Mouse (Mus musculus) liver, embryonic 11.5 days (tissue): ENCODE measurements around the gene 1700125H20Rik. TPM values are rescaled to one million over a fixed set of nuclear protein-coding genes. Genes with fewer than 3 reads are reported as not detected.

Experiments used
- ATAC-seq: fragments of 200-750 bp; cut with Nextera tagmentation; replicated peaks from 2 replicates; pipeline ENCODE4 v1.8.0; 2017; ENCODE audit warnings: moderate number of reproducible peaks, mild to moderate bottlenecking, moderate TSS enrichment, moderate library complexity; ENCODE audit not compliant: low FRiP score
- DNase-seq: peaks from one replicate; pipeline ENCODE4 v3.0.0-alpha.2; 2017; ENCODE audit warnings: low spot score
- H3K27ac ChIP-seq: fragments of 300-500 bp; sonication (generic); 2 replicates; pipeline ENCODE4 v1.5.1; 2014; ENCODE audit warnings: mild to moderate bottlenecking, low read depth, low read length, control low read depth
- H3K27me3 ChIP-seq: fragments of 300-500 bp; sonication (generic); replicated peaks from 2 replicates; pipeline ENCODE4 v1.6.1; 2014; ENCODE audit warnings: low read length, mixed read lengths; ENCODE audit not compliant: control insufficient read depth, insufficient read depth
- H3K36me3 ChIP-seq: fragments of 300-500 bp; sonication (generic); 2 replicates; pipeline ENCODE4 v1.6.1; 2014; ENCODE audit warnings: mild to moderate bottlenecking, low read length, moderate library complexity, mixed read lengths; ENCODE audit not compliant: control insufficient read depth, insufficient read depth
- H3K4me1 ChIP-seq: fragments of 300-500 bp; sonication (generic); replicated peaks from 2 replicates; pipeline ENCODE4 v1.6.1; 2014; ENCODE audit warnings: low read length, mixed read lengths; ENCODE audit not compliant: control insufficient read depth, insufficient read depth
- H3K4me2 ChIP-seq: fragments of 300-500 bp; sonication (generic); 2 replicates; pipeline ENCODE4 v1.6.1; 2014; ENCODE audit warnings: mild to moderate bottlenecking, control low read depth, moderate library complexity
- H3K4me3 ChIP-seq: fragments of 300-500 bp; sonication (generic); 2 replicates; pipeline ENCODE4 v1.5.1; 2014; ENCODE audit warnings: low read depth, low read length, control low read depth
- H3K9ac ChIP-seq: fragments of 300-500 bp; sonication (generic); 2 replicates; pipeline ENCODE4 v1.6.1; 2014; ENCODE audit warnings: low read depth, low read length, control low read depth
- H3K9me3 ChIP-seq: fragments of 300-500 bp; sonication (generic); 2 replicates; pipeline ENCODE4 v1.6.1; 2016; ENCODE audit warnings: low read length, inconsistent platforms, mixed read lengths; ENCODE audit not compliant: control insufficient read depth
- WGBS: fragments of 180-500 bp; shearing (Covaris S2); extraction: QIAGEN DNeasy Blood & Tissue Kit; methylation state at CpG from one replicate; pipeline ENCODE4 v1.1.7; 2014; 5-methylcytosine and 5-hydroxymethylcytosine counted together
- polyA plus RNA-seq: library from polyadenylated mRNA; unstranded; fragments of >200 nt; fragmentation: Nextera tagmentation; extraction: Ambion mirVana; gene quantifications from 2 replicates; pipeline ENCODE4 v1.2.1, GENCODE M21; 2014

Gene 1700125H20Rik
- polyA plus RNA-seq, 1 experiment from 2014 or later = 0.26 TPM

DNA sequence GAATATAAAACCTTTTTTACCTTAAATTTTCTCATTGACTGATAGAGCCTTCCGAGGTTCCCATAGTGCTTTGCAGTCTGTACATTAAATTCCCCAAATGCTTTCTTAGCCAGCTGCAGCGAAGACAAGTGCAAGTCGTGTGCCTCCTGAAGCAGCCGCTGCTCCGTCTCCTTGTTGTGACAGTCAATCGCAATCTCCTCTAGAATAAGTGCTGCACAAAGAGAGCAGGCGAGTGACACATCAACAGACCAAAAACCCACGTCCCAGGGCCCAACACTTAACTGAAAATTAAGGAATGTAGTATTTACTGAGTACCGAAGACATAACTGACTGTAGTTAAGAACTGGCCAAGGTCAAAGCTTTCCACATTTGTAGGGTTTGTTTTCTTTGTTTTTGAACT lies 25.8 kb downstream of the 1700125H20Rik start:
- no peak overlapping the region for H3K4me3 ChIP-seq
- DNase-seq = no peak
- 92% methylated on average over 9 of the region's 9 CpGs for WGBS

GRCm38 (mm10) chr11:85198906-85199305 lies 28.7 kb downstream of the 1700125H20Rik start:
- no peak overlapping the region for H3K9ac ChIP-seq
- no peaks in the 10 kb centered on the region for H3K9me3 ChIP-seq
- H3K27me3 ChIP-seq = no peaks in the 10 kb centered on the region
- peaks cover 40% of the 10 kb centered on the region for H3K36me3 ChIP-seq
- 88% methylated on average over 2 of the region's 2 CpGs for WGBS
- DNase-seq = no peak
- H3K4me3 ChIP-seq = no peak overlapping the region
- H3K4me1 ChIP-seq = no peaks in the 10 kb centered on the region
- no peak overlapping the region for H3K27ac ChIP-seq
- H3K4me2 ChIP-seq = no peak overlapping the region
- no peak for ATAC-seq

More for the DNA sequence above, 25.8 kb downstream of the 1700125H20Rik start:
- no peaks in the 10 kb centered on the region for H3K9me3 ChIP-seq
- no peak overlapping the region for H3K4me2 ChIP-seq
- H3K27me3 ChIP-seq = no peaks in the 10 kb centered on the region
- H3K27ac ChIP-seq = no peak overlapping the region
- H3K4me1 ChIP-seq = no peaks in the 10 kb centered on the region
- H3K9ac ChIP-seq = no peak overlapping the region
- H3K36me3 ChIP-seq = peaks cover 49% of the 10 kb centered on the region
- no peak for ATAC-seq

DNA sequence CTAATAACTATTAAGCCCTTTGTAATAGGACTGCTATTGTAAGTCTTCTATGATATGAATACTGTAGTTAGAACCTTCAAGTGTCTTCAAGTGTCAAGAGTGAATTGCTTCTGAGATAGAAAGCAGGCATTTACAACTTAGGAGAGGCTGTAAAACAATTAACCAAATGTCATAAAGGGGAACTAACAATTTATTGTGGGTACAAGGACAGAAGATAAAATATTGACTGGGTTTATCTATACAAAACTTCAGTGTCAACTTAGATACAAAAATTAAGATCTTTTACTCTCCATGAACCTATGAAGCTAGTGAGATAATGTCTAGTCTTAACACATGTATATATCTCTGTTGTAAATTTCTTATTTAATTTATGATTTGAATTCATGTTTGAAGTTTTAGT lies 36.0 kb downstream of the 1700125H20Rik start:
- no peaks in the 10 kb centered on the region for H3K4me1 ChIP-seq
- no peaks in the 10 kb centered on the region for H3K27me3 ChIP-seq
- no peaks in the 10 kb centered on the region for H3K9me3 ChIP-seq
- H3K9ac ChIP-seq = no peak overlapping the region
- no peak overlapping the region for H3K4me2 ChIP-seq
- no peak overlapping the region for H3K4me3 ChIP-seq
- H3K36me3 ChIP-seq = peaks cover 16% of the 10 kb centered on the region
- H3K27ac ChIP-seq = no peak overlapping the region
- DNase-seq (no peak), ATAC-seq (no peak)

DNA sequence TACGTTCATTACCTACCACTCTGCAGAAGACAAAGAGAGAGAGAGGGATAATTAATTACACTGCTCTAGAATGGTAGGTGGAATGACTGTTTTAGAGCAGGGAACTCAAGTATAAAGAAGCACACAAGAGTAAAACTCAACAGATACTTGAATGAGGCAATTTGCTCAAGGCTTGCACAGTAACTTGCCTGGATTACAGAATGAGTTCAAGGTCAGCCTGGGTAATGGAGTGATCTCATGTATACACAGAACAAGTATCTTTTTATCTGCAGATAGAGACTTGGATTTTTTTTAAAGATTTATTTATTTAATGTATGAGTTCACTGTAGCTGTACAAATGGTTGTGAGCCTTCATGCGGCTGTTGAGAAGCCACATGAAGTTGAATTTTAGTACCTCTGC lies 40.9 kb downstream of the 1700125H20Rik start:
- no peak overlapping the region for H3K9ac ChIP-seq
- peaks cover 28% of the 10 kb centered on the region for H3K36me3 ChIP-seq
- H3K27ac ChIP-seq = no peak overlapping the region
- H3K4me1 ChIP-seq = no peaks in the 10 kb centered on the region; the same call in 1 of the 2 replicates
- H3K27me3 ChIP-seq = no peaks in the 10 kb centered on the region
- 92% methylated on average over 2 of the region's 2 CpGs for WGBS
- H3K9me3 ChIP-seq = no peaks in the 10 kb centered on the region
- H3K4me3 ChIP-seq = no peak overlapping the region
- no peak for DNase-seq
- no peak overlapping the region for H3K4me2 ChIP-seq
- ATAC-seq = no peak

- WGBS = 69% methylated on average over 2 of the region's 2 CpGs
- Histone ChIP-seq H3K27ac (no peak overlapping the region), H3K9ac (no peak overlapping the region), H3K4me2 (no peak overlapping the region), H3K4me1 (no peaks in the 10 kb centered on the region; the same call in 1 of the 2 replicates), H3K27me3 (no peaks in the 10 kb centered on the region), H3K9me3 (no peaks in the 10 kb centered on the region), H3K36me3 (peaks cover 22% of the 10 kb centered on the region), H3K4me3 (no peak overlapping the region)
- ATAC-seq = no peak
- no peak for DNase-seq
Observed at GRCm38 (mm10) chr11:85213215-85213614, 43.0 kb downstream of the 1700125H20Rik start.

- ATAC-seq (no peak), DNase-seq (no peak)
- H3K4me3 ChIP-seq = no peak overlapping the region
- H3K36me3 ChIP-seq = peaks cover 18% of the 10 kb centered on the region
- 85% methylated on average over 3 of the region's 3 CpGs for WGBS
- H3K27ac ChIP-seq = no peak overlapping the region
- no peaks in the 10 kb centered on the region for H3K9me3 ChIP-seq
- no peak overlapping the region for H3K4me2 ChIP-seq
- no peak overlapping the region for H3K9ac ChIP-seq
- no peaks in the 10 kb centered on the region for H3K27me3 ChIP-seq
- no peaks in the 10 kb centered on the region; the same call in 1 of the 2 replicates for H3K4me1 ChIP-seq
Observed at GRCm38 (mm10) chr11:85214679-85215078, 44.5 kb downstream of the 1700125H20Rik start.

DNA sequence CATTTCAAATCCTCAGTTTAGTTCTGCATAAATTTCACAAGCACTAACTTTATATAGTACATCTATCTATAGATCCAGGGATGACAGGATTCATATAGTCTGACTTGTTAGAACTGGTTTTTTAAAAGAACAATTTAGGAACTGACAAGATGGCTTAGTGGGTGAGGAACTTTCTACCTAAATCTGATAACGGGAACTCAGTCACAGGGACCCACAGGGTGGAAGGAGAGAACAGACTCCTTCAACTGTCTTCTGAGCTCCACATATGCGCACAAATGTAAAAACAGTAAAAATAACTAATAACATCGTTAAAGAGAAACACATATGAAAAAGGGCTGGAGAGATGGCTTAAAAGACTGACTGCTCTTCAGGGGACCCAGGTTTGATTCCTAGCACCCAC lies 48.8 kb downstream of the 1700125H20Rik start:
- no peaks in the 10 kb centered on the region for H3K9me3 ChIP-seq
- H3K27me3 ChIP-seq = no peaks in the 10 kb centered on the region
- no peak overlapping the region for H3K9ac ChIP-seq
- peaks cover 12% of the 10 kb centered on the region for H3K36me3 ChIP-seq
- no peak for DNase-seq
- no peak overlapping the region for H3K4me3 ChIP-seq
- no peak overlapping the region for H3K4me2 ChIP-seq
- no peak for ATAC-seq
- H3K4me1 ChIP-seq = no peaks in the 10 kb centered on the region
- no peak overlapping the region for H3K27ac ChIP-seq
- 86% methylated on average over 3 of the region's 3 CpGs for WGBS

DNA sequence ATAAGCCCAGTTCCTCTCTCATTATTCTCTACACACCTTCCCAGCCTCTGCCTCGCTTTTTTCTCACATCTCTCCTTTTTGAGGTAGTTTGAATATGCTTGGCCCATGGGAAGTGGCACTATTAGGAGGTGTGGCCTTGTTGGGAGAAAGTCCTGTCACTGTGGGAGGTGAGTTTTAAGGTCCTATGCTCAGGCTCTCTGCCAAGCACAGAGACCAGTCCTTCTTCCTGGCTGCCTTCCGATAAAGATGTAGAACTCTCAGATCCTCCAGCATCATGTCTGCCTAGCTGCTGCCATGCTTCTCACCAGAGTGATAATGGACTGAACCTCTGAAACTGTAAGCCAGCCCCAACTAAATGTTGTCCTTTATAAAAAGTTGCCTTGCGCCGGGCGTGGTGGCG lies 52.4 kb downstream of the 1700125H20Rik start:
- H3K4me1 ChIP-seq = no peaks in the 10 kb centered on the region
- no peak overlapping the region for H3K27ac ChIP-seq
- no peaks in the 10 kb centered on the region for H3K27me3 ChIP-seq
- H3K9me3 ChIP-seq = no peaks in the 10 kb centered on the region; the same call in 1 of the 2 replicates
- H3K9ac ChIP-seq = no peak overlapping the region
- DNase-seq (no peak), ATAC-seq (no peak)
- WGBS = 94% methylated on average over 6 of the region's 6 CpGs
- H3K36me3 ChIP-seq = peaks cover 7% of the 10 kb centered on the region; the same call in 1 of the 2 replicates
- no peak overlapping the region for H3K4me3 ChIP-seq
- H3K4me2 ChIP-seq = no peak overlapping the region

- Histone ChIP-seq H3K4me1 (no peaks in the 10 kb centered on the region), H3K4me2 (no peak overlapping the region), H3K9ac (no peak overlapping the region), H3K27ac (no peak overlapping the region), H3K4me3 (no peak overlapping the region), H3K36me3 (peaks cover 7% of the 10 kb centered on the region; the same call in 1 of the 2 replicates), H3K9me3 (no peaks in the 10 kb centered on the region; the same call in 1 of the 2 replicates), H3K27me3 (no peaks in the 10 kb centered on the region)
- 92% methylated on average over 3 of the region's 3 CpGs for WGBS
- ATAC-seq (no peak), DNase-seq (no peak)
Observed at GRCm38 (mm10) chr11:85223248-85223647, 53.0 kb downstream of the 1700125H20Rik start.
